Mouse (Mus musculus) intestine, embryonic 15.5 days (tissue): ENCODE data around the gene Ets2. TPM values are rescaled to one million over a fixed set of nuclear protein-coding genes. Genes with fewer than 3 reads are reported as not detected.

Source experiments
- ATAC-seq: fragments of 200-750 bp; cut with Nextera tagmentation; 2 replicates; pipeline ENCODE4 v1.8.0; 2017; ENCODE audit warnings: moderate TSS enrichment, moderate library complexity
- H3K27ac ChIP-seq: fragments of 300-500 bp; sonication (generic); 2 replicates; pipeline ENCODE4 v1.5.1; 2015; ENCODE audit warnings: mild to moderate bottlenecking, inconsistent platforms
- H3K27me3 ChIP-seq: fragments of 300-500 bp; sonication (generic); replicated peaks from 2 replicates; pipeline ENCODE4 v1.6.1; 2015; ENCODE audit warnings: inconsistent platforms
- H3K36me3 ChIP-seq: fragments of 300-500 bp; sonication (generic); 2 replicates; pipeline ENCODE4 v1.6.1; 2015; ENCODE audit warnings: inconsistent platforms
- H3K4me1 ChIP-seq: fragments of 300-500 bp; sonication (generic); replicated peaks from 2 replicates; pipeline ENCODE4 v1.6.1; 2015; ENCODE audit warnings: inconsistent platforms
- H3K4me2 ChIP-seq: fragments of 300-500 bp; sonication (generic); replicated peaks from 2 replicates; pipeline ENCODE4 v1.6.1; 2015; ENCODE audit warnings: mild to moderate bottlenecking, inconsistent platforms
- H3K4me3 ChIP-seq: fragments of 300-500 bp; sonication (generic); replicated peaks from 2 replicates; pipeline ENCODE4 v1.5.1; 2015; ENCODE audit warnings: inconsistent platforms
- H3K9ac ChIP-seq: fragments of 300-500 bp; sonication (generic); 2 replicates; pipeline ENCODE4 v1.6.1; 2015; ENCODE audit warnings: inconsistent platforms
- H3K9me3 ChIP-seq: fragments of 300-500 bp; sonication (generic); 2 replicates; pipeline ENCODE4 v1.6.1; 2016; ENCODE audit warnings: inconsistent platforms
- WGBS: fragments of 180-500 bp; shearing (Covaris S2); methylation state at CpG from one replicate; pipeline ENCODE4 v1.1.7; 2015; 5-methylcytosine and 5-hydroxymethylcytosine counted together
- polyA plus RNA-seq: library from polyadenylated mRNA; unstranded; fragments of >200 nt; fragmentation: Nextera tagmentation; extraction: Ambion mirVana; gene quantifications from 2 replicates; pipeline ENCODE4 v1.2.1, GENCODE M21; 2015

Gene Ets2
- polyA plus RNA-seq, 1 experiment from 2014 or later, result 64.7 TPM

DNA sequence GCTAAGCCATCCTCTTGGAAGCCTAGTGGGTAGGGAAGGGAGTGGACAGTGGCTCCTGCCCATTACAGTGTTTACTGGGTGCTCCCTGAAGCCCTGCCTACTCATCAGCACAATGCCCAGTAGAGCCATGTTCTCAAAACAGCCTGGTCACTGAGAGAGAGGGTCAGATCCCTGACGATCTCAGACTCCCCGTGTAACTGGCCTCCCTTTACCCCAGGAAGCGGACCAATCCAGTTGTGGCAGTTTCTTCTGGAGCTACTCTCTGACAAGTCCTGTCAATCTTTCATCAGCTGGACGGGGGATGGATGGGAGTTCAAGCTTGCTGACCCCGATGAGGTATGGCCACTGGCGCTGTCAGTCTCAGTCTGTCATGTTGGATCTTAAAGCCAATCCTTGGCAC, 15.8 kb downstream of the Ets2 start:
- Histone ChIP-seq H3K36me3 (peaks cover 72% of the 10 kb centered on the region), H3K4me2 (no peak overlapping the region), H3K27me3 (no peaks in the 10 kb centered on the region), H3K9ac (no peak overlapping the region), H3K4me3 (no peak overlapping the region), H3K27ac (no peak overlapping the region), H3K4me1 (no peaks in the 10 kb centered on the region), H3K9me3 (no peaks in the 10 kb centered on the region)
- WGBS, result 96% methylated on average over 6 of the region's 6 CpGs
- ATAC-seq, result no peak; the same call in 1 of the 2 replicates

GRCm38 (mm10) chr16:95718119-95718518, 16.2 kb downstream of the Ets2 start:
- WGBS, result 93% methylated on average over 4 of the region's 4 CpGs
- Histone ChIP-seq H3K4me2 (no peak overlapping the region), H3K9me3 (no peaks in the 10 kb centered on the region), H3K4me3 (no peak overlapping the region), H3K36me3 (peaks cover 71% of the 10 kb centered on the region), H3K4me1 (no peaks in the 10 kb centered on the region), H3K9ac (no peak overlapping the region), H3K27ac (no peak overlapping the region), H3K27me3 (no peaks in the 10 kb centered on the region)
- ATAC-seq, result no peak

- Histone ChIP-seq H3K27ac (no peak overlapping the region), H3K36me3 (peaks cover 55% of the 10 kb centered on the region), H3K9ac (no peak overlapping the region), H3K9me3 (no peaks in the 10 kb centered on the region), H3K4me2 (no peak overlapping the region), H3K4me3 (no peak overlapping the region), H3K27me3 (no peaks in the 10 kb centered on the region), H3K4me1 (no peaks in the 10 kb centered on the region)
- 88% methylated on average over 8 of the region's 8 CpGs for WGBS
- no peak for ATAC-seq
Observed at GRCm38 (mm10) chr16:95720532-95720931, 18.7 kb downstream of the Ets2 start.

- no peaks in the 10 kb centered on the region for H3K4me1 ChIP-seq
- H3K27ac ChIP-seq, result no peak overlapping the region
- 71% methylated on average over 2 of the region's 2 CpGs for WGBS
- H3K4me3 ChIP-seq, result no peak overlapping the region
- no peak overlapping the region for H3K4me2 ChIP-seq
- H3K36me3 ChIP-seq, result peaks cover 18% of the 10 kb centered on the region
- H3K9me3 ChIP-seq, result no peaks in the 10 kb centered on the region
- no peak for ATAC-seq
- H3K27me3 ChIP-seq, result no peaks in the 10 kb centered on the region
- H3K9ac ChIP-seq, result no peak overlapping the region
Observed at GRCm38 (mm10) chr16:95724251-95724650, 22.4 kb downstream of the Ets2 start.

- no peak overlapping the region for H3K4me2 ChIP-seq
- H3K36me3 ChIP-seq, result peaks cover 16% of the 10 kb centered on the region
- H3K4me1 ChIP-seq, result no peaks in the 10 kb centered on the region
- H3K27ac ChIP-seq, result no peak overlapping the region
- no peak for ATAC-seq
- H3K4me3 ChIP-seq, result no peak overlapping the region
- 78% methylated on average over 5 of the region's 5 CpGs for WGBS
- H3K27me3 ChIP-seq, result no peaks in the 10 kb centered on the region
- no peaks in the 10 kb centered on the region for H3K9me3 ChIP-seq
- no peak overlapping the region for H3K9ac ChIP-seq
Observed at GRCm38 (mm10) chr16:95724776-95725175, 22.9 kb downstream of the Ets2 start.

- no peak overlapping the region for H3K4me3 ChIP-seq
- H3K4me1 ChIP-seq, result no peaks in the 10 kb centered on the region
- ATAC-seq, result no peak
- H3K27me3 ChIP-seq, result no peaks in the 10 kb centered on the region
- H3K4me2 ChIP-seq, result no peak overlapping the region
- WGBS, result 85% methylated on average over 4 of the region's 4 CpGs
- H3K27ac ChIP-seq, result no peak overlapping the region
- H3K9me3 ChIP-seq, result no peaks in the 10 kb centered on the region
- no peaks in the 10 kb centered on the region for H3K36me3 ChIP-seq
- H3K9ac ChIP-seq, result no peak overlapping the region
Observed at GRCm38 (mm10) chr16:95726802-95727201, 24.9 kb downstream of the Ets2 start.

- no peaks in the 10 kb centered on the region for H3K4me1 ChIP-seq
- ATAC-seq, result peak; percentile 70; the same call in 1 of the 2 replicates
- H3K27me3 ChIP-seq, result no peaks in the 10 kb centered on the region
- 67% methylated on average over 10 of the region's 10 CpGs for WGBS
- H3K9me3 ChIP-seq, result no peaks in the 10 kb centered on the region
- no peak overlapping the region for H3K4me2 ChIP-seq
- no peak overlapping the region for H3K27ac ChIP-seq
- H3K36me3 ChIP-seq, result no peaks in the 10 kb centered on the region
- H3K4me3 ChIP-seq, result no peak overlapping the region
- H3K9ac ChIP-seq, result no peak overlapping the region
Observed at GRCm38 (mm10) chr16:95728453-95729435, 26.9 kb downstream of the Ets2 start.

DNA sequence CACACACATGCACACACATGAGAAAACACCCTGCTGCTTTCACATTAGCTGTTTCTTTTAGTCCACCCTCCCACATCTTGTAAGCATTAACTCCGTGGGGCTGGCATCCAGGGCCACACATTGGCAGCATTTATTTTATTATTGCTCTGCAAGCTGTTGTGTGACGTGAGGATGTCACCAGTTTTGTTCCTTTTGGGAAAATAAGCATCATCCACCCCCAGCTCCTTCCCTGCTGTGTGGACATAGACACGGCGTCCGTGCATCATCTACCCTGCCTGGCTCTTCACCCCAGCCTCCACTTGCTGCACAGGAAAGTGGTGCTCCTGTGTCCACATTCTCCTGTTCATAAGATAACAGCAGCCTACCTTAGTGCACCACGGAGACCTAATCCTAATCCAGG, 27.9 kb downstream of the Ets2 start:
- H3K4me2 ChIP-seq, result no peak overlapping the region
- no peak overlapping the region for H3K4me3 ChIP-seq
- H3K27ac ChIP-seq, result no peak overlapping the region
- no peaks in the 10 kb centered on the region for H3K36me3 ChIP-seq
- no peak overlapping the region for H3K9ac ChIP-seq
- WGBS, result 76% methylated on average over 6 of the region's 6 CpGs
- no peaks in the 10 kb centered on the region for H3K4me1 ChIP-seq
- no peak for ATAC-seq
- H3K27me3 ChIP-seq, result no peaks in the 10 kb centered on the region
- H3K9me3 ChIP-seq, result no peaks in the 10 kb centered on the region

DNA sequence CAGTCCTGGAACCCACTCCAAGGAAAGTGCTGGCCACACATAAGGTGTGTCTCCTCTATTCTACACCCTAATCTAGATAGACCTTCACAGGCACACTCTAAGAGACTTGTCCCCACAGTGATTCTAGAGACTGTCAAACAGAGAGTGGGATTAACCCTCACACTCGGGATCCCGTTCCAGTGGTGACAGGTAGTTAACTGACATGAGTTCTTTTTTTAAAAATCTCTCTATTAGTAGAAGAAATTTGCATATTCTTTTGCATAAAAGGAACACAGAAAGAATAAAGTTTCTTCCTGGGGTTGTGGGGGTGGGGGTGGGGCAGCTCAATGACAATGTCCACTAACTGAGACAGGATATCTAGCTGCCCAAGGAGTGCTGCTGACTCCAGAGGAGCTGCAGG, 32.9 kb downstream of the Ets2 start:
- 83% methylated on average over 2 of the region's 2 CpGs for WGBS
- Histone ChIP-seq H3K27me3 (no peaks in the 10 kb centered on the region), H3K9ac (no peak overlapping the region), H3K4me3 (no peak overlapping the region), H3K9me3 (no peaks in the 10 kb centered on the region), H3K4me1 (no peaks in the 10 kb centered on the region), H3K4me2 (no peak overlapping the region), H3K27ac (no peak overlapping the region), H3K36me3 (no peaks in the 10 kb centered on the region)
- ATAC-seq, result no peak

GRCm38 (mm10) chr16:95736059-95736458, 34.2 kb downstream of the Ets2 start:
- H3K27me3 ChIP-seq, result no peaks in the 10 kb centered on the region
- H3K27ac ChIP-seq, result no peak overlapping the region
- H3K4me3 ChIP-seq, result no peak overlapping the region
- H3K9ac ChIP-seq, result no peak overlapping the region
- no peaks in the 10 kb centered on the region for H3K9me3 ChIP-seq
- H3K4me1 ChIP-seq, result no peaks in the 10 kb centered on the region
- no peak overlapping the region for H3K4me2 ChIP-seq
- ATAC-seq, result no peak
- H3K36me3 ChIP-seq, result no peaks in the 10 kb centered on the region

DNA sequence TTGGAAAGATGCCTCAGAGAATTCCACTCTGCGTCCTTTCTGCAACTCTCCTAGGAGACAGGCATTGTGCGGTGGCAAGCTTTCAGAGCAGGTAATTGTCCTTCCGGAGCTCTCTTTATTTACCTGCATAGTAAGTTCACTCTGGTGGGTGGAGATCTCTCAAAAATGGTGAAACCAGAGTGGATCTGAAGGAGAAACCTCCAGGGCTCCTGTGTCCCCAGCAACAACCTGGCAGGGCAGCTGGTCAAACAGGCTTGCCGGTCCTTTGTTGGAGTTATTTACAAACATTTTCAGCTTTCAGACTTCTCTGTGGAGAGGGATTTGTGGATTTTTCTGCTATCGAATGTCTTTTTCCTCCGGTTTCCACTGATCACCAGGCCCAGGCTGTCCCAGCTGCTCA, 34.6 kb downstream of the Ets2 start:
- Histone ChIP-seq H3K4me2 (no peak overlapping the region), H3K27ac (no peak overlapping the region), H3K27me3 (no peaks in the 10 kb centered on the region), H3K9ac (no peak overlapping the region), H3K36me3 (no peaks in the 10 kb centered on the region), H3K4me1 (0 out of 2 replicates have a peak, but pooled peaks cover 2% of the 10 kb centered on the region), H3K4me3 (no peak overlapping the region), H3K9me3 (no peaks in the 10 kb centered on the region)
- 70% methylated on average over 6 of the region's 6 CpGs for WGBS
- no peak for ATAC-seq

GRCm38 (mm10) chr16:95739522-95739921, 37.6 kb downstream of the Ets2 start:
- H3K9ac ChIP-seq, result no peak overlapping the region
- no peaks in the 10 kb centered on the region for H3K36me3 ChIP-seq
- H3K4me2 ChIP-seq, result no peak overlapping the region
- H3K4me3 ChIP-seq, result no peak overlapping the region
- peaks cover 8% of the 10 kb centered on the region; the same call in 1 of the 2 replicates for H3K4me1 ChIP-seq
- WGBS, result 73% methylated on average over 6 of the region's 6 CpGs
- ATAC-seq, result no peak
- no peak overlapping the region for H3K27ac ChIP-seq
- no peaks in the 10 kb centered on the region for H3K9me3 ChIP-seq
- H3K27me3 ChIP-seq, result no peaks in the 10 kb centered on the region

DNA sequence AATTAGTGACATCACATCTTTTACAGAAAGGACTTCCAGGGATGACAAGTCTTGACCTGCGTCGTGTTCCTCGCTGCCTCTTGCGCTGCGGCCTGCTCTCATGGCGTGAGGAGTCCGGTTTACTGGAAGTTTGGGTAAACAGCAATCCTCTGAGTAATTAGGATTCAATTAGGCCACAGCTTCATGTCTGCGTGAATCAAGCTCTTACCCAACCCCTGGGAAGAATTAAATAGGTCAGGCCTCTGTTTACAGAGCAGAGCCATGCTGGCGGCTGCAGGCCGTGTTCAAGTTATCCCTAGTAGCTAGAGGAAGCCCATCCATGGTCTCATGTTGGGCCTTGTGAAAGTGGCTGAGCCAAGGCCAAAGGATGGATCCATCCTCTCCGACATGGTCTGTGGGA, 39.5 kb downstream of the Ets2 start:
- Histone ChIP-seq H3K9me3 (no peaks in the 10 kb centered on the region), H3K4me1 (peaks cover 8% of the 10 kb centered on the region; the same call in 1 of the 2 replicates), H3K27me3 (no peaks in the 10 kb centered on the region), H3K4me2 (no peak overlapping the region), H3K36me3 (no peaks in the 10 kb centered on the region), H3K27ac (peak overlapping the region; percentile 54), H3K9ac (no peak overlapping the region), H3K4me3 (no peak overlapping the region)
- WGBS, result 76% methylated on average over 11 of the region's 11 CpGs
- no peak for ATAC-seq
